Mouse (Mus musculus): ENCODE results near the gene Pcdh15.

Gene Pcdh15

GRCm38 (mm10) chr10:74625715-74626114 lies 1526.6 kb downstream of the Pcdh15 start:
- DNase-seq, result no peak

DNA sequence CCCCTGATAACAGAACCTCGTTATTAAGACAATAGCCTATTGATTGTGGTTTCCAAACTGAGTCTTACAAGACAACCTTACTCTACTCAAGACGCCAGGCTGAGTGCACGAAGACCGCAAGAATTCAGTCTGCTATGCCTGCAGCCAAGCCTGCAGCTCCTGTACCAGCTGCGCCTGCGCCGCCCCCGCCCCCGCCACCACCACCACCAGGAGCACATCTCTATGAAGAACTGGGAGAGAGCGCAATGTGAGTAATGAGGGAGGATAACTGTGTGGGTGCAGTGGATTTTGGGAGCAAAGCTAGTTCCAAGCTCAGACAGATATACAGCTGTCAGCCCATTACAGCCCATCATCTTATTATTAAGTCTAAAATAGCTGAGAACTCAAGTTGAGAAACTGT lies 1527.5 kb downstream of the Pcdh15 start:
- no peak for DNase-seq

DNA sequence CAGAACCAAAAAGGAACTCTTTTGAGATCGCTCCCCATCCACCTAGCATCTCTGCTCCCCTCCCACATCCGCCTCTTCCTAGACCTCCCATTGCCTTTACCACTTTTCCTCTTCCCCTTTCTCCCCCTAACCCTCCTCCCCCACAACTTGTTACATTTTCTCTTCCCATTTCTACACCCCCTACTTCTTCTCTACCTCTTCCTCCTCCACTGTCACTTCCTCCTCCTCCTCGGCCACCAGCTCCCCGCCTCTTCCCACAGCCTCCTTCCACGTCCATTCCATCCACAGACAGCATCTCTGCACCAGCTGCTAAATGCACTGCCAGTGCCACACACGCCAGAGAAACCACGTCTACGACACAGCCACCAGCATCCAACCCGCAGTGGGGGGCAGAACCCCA lies 1532.2 kb downstream of the Pcdh15 start:
- no peak for DNase-seq

DNA sequence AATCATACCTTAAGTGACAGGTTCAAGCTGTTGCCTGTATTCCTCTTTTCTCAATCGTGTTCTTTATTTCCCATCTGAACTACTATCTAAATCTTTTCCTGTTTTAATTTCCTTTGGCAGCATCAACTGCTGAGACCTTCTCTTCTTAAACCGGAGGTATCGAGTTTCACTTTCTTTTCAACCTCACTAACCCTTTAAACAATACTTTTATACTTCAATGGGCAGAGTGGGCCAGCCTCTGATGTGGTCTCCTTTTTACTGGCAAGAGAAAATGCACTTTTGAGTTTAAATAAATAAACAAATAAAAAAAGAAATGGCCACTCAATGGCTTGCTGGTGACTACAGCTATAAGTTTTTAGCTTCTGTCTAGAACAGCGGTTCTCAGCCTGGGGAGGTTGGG lies 1537.9 kb downstream of the Pcdh15 start:
- DNase-seq, result no peak

GRCm38 (mm10) chr10:74642125-74642524 lies 1543.0 kb downstream of the Pcdh15 start:
- no peak for DNase-seq

DNA sequence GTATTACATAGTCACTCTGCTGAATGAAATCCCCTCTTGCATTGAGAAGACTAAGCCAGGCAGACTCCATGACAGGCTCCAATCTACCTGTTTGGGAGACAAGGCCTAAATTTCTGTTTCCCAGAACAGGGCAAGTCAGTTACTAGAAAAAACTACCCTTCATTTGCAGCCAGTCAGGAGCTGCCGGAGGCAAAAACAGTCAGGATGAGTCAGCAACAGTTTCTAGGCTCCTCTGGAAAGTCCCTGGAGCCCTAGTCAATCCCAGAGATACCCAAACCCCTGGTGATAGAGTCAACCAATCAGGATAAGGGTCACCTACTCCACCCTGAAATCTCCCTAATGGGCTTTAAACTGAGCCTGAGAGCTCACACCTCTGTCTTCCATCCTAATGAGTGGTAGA lies 1564.0 kb downstream of the Pcdh15 start:
- DNase-seq, result no peak

DNA sequence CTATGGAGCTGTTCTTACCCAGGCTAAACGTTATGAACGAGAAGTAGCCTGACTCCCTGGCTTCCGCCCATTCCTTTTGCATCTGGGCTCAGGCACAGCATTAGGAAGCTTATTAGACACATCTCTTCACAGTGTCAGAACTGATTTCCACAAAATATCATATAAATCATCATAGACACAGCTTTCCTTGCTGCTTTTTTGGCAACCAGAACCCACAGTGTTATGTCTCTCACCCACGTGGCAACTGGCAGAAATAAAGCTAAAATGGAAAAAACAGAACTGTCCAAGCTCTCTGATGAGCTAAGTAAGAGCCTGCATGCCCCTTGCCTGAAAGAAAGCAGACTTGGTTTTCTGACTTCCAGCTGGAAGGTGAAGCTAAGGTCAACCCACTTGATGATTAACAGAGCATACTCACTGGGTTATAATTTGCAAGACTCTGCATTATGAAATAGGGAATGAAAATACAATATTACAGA lies 1580.9 kb downstream of the Pcdh15 start:
- no peak for DNase-seq

- DNase-seq, result no peak
Measured at GRCm38 (mm10) chr10:74680559-74680958, 1581.4 kb downstream of the Pcdh15 start.

All from cerebellum, adult 8-10 months (tissue).